Mouse (Mus musculus) liver, adult 2 months (tissue): ENCODE results near the gene Msh5. TPM values are rescaled to one million over a fixed set of nuclear protein-coding genes. Genes with fewer than 3 reads are reported as not detected.

Experiments
- DNase-seq: peaks from one replicate; pipeline ENCODE4 v3.0.0-alpha.2; 2011; ENCODE audit warnings: low read depth, low spot score; ENCODE audit errors: extremely low read depth
- H3K27ac ChIP-seq: fragments of 200-500 bp; replicated peaks from 2 replicates; pipeline ENCODE4 v1.5.1; 2012; ENCODE audit warnings: low read depth, mild to moderate bottlenecking, control low read depth, inconsistent platforms, low read length; ENCODE audit not compliant: insufficient read depth
- H3K27me3 ChIP-seq: fragments of 200-500 bp; 2 replicates; pipeline ENCODE4 v1.6.1; 2012; ENCODE audit warnings: mild to moderate bottlenecking, moderate library complexity, low read length, inconsistent platforms; ENCODE audit not compliant: control insufficient read depth, insufficient read depth
- H3K36me3 ChIP-seq: fragments of 200-500 bp; 2 replicates; pipeline ENCODE4 v1.6.1; 2012; ENCODE audit warnings: low read length, inconsistent platforms; ENCODE audit not compliant: control insufficient read depth, insufficient read depth
- H3K4me1 ChIP-seq: fragments of 200-500 bp; 2 replicates; pipeline ENCODE4 v1.6.1; 2011; ENCODE audit warnings: low read length; ENCODE audit not compliant: control insufficient read depth, insufficient read depth
- H3K4me3 ChIP-seq: fragments of 200-500 bp; 2 replicates; pipeline ENCODE4 v1.5.1; 2011; ENCODE audit warnings: low read depth, mild to moderate bottlenecking, control low read depth, low read length, moderate library complexity; ENCODE audit not compliant: insufficient read depth
- H3K79me2 ChIP-seq: fragments of 200-500 bp; 2 replicates; pipeline ENCODE4 v1.6.1; 2012; ENCODE audit warnings: inconsistent platforms, mild to moderate bottlenecking, low read length, moderate library complexity; ENCODE audit not compliant: control insufficient read depth, insufficient read depth
- H3K9ac ChIP-seq: fragments of 200-500 bp; 2 replicates; pipeline ENCODE4 v1.6.1; 2012; ENCODE audit warnings: low read depth, mild to moderate bottlenecking, control low read depth, inconsistent platforms, low read length
- CTCF ChIP-seq: fragments of 200-500 bp; IDR thresholded peaks from 2 replicates; pipeline ENCODE4 v1.5.1; 2011; ENCODE audit warnings: low read depth, low read length, control low read depth
- POLR2A ChIP-seq: fragments of 200-500 bp; IDR thresholded peaks from 2 replicates; pipeline ENCODE4 v1.6.1; 2011; ENCODE audit warnings: low read length, control low read depth; ENCODE audit not compliant: insufficient read depth; ENCODE audit errors: extremely low read depth
- WGBS: fragments of 180-500 bp; shearing (Covaris S2); methylation state at CpG from one replicate; pipeline ENCODE4 v1.1.7; 2018; 5-methylcytosine and 5-hydroxymethylcytosine counted together
- polyA plus RNA-seq: library from polyadenylated mRNA; depleted of rRNA; stranded (reverse); fragments of >200 nt; gene quantifications from 2 replicates; pipeline ENCODE4 v1.2.3, GENCODE M21; 2012
- total RNA-seq: library from RNA; depleted of rRNA; stranded (reverse); fragments of >200 nt; gene quantifications from 2 replicates; pipeline ENCODE4 v1.2.3, GENCODE M21; 2014

Msh5 gene
- total and polyA plus RNA-seq, 2 experiments: 2.0 to 3.9 TPM

- Histone ChIP-seq H3K27me3 (no peaks in the 10 kb centered on the region), H3K79me2 (no peaks in the 10 kb centered on the region), H3K9ac (no peak overlapping the region), H3K27ac (no peak overlapping the region), H3K4me1 (no peaks in the 10 kb centered on the region), H3K4me3 (no peak overlapping the region), H3K36me3 (no peaks in the 10 kb centered on the region)
- 89% methylated on average over 8 of the region's 8 CpGs for WGBS
- no peak for DNase-seq
- TF ChIP-seq CTCF (no peak), POLR2A (no peak)
Observed at GRCm38 (mm10) chr17:35020551-35020950, 26.0 kb downstream of the Msh5 start.

DNA sequence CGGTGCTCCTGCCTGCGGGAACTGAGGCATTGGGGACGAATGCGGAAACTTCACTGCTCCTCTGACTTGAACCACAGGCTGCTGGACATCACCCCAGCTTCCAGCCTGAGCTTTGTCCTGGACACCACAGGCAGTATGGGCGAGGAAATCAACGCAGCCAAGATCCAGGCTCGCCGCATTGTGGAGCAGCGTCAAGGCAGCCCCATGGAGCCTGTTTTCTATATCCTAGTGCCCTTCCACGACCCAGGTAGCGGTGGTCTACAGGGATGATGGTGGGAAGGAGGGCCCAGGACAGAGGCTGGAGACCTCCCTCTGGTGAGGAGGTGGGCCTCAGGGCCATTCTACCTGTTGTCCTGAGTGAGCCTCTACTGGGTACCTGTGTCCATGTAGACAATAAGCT is 26.7 kb downstream of the Msh5 start:
- no peak for TF ChIP-seq CTCF
- TF ChIP-seq POLR2A: no peak
- no peak overlapping the region for H3K9ac ChIP-seq
- H3K27me3 ChIP-seq: no peaks in the 10 kb centered on the region
- H3K4me1 ChIP-seq: no peaks in the 10 kb centered on the region
- H3K79me2 ChIP-seq: no peaks in the 10 kb centered on the region
- no peak overlapping the region for H3K4me3 ChIP-seq
- DNase-seq: no peak
- 91% methylated on average over 11 of the region's 11 CpGs for WGBS
- no peak overlapping the region for H3K27ac ChIP-seq
- no peaks in the 10 kb centered on the region for H3K36me3 ChIP-seq

DNA sequence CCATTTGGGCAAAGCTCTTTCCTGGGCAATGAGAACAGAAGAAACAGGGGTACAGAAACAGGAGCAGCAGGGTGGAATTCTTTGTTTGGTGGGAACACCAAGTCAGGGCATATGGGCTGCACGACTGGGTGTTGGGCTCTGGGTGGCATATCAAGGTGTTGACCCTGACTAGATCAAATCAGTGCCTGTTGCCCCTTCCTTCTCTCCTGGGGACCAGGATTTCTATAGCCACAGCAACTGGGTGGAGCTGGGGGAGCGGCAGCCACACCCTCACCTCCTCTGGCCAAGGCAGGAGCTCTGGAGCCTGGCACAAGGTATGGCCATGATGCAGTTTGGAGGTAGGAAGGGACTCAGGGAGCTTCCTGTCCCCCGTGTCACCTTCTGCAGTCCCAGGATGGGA is 28.4 kb downstream of the Msh5 start:
- no peaks in the 10 kb centered on the region; the same call in 1 of the 2 replicates for H3K36me3 ChIP-seq
- no peak for DNase-seq
- no peaks in the 10 kb centered on the region for H3K27me3 ChIP-seq

DNA sequence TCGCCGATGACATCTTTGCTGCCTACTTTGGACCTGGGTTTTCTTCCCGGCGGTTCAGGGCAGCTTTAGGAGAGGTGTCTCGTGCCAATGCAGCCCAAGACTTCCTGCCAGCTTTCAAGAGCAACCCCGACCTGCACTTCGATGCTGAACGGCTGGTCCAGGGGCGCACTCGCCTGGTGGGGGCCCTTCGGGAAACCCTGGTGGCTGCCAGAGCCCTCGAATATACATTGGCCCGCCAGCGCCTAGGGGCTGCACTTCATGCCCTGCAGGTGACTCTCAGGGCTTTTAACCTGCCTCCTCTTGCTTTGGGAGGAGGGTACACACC is 28.9 kb downstream of the Msh5 start:
- WGBS: 69% methylated on average over 14 of the region's 14 CpGs
- Histone ChIP-seq H3K79me2 (no peaks in the 10 kb centered on the region), H3K36me3 (no peaks in the 10 kb centered on the region; the same call in 1 of the 2 replicates), H3K27me3 (no peaks in the 10 kb centered on the region), H3K4me3 (no peak overlapping the region), H3K9ac (no peak overlapping the region), H3K27ac (no peak overlapping the region), H3K4me1 (no peaks in the 10 kb centered on the region)
- TF ChIP-seq CTCF (no peak), POLR2A (no peak)
- DNase-seq: no peak

More for the DNA sequence above, 28.4 kb downstream of the Msh5 start:
- Histone ChIP-seq H3K4me1 (no peaks in the 10 kb centered on the region), H3K27ac (no peak overlapping the region), H3K4me3 (no peak overlapping the region), H3K9ac (no peak overlapping the region), H3K79me2 (no peaks in the 10 kb centered on the region)
- WGBS: 81% methylated on average over 3 of the region's 3 CpGs
- TF ChIP-seq POLR2A (no peak), CTCF (no peak)

GRCm38 (mm10) chr17:35016791-35017705 is 29.5 kb downstream of the Msh5 start:
- Histone ChIP-seq H3K79me2 (no peaks in the 10 kb centered on the region), H3K4me3 (no peak overlapping the region), H3K36me3 (no peaks in the 10 kb centered on the region; the same call in 1 of the 2 replicates), H3K27me3 (no peaks in the 10 kb centered on the region), H3K4me1 (no peaks in the 10 kb centered on the region), H3K27ac (no peak overlapping the region), H3K9ac (no peak overlapping the region)
- TF ChIP-seq CTCF: no peak
- no peak for DNase-seq
- 86% methylated on average over 10 of the region's 10 CpGs for WGBS

DNA sequence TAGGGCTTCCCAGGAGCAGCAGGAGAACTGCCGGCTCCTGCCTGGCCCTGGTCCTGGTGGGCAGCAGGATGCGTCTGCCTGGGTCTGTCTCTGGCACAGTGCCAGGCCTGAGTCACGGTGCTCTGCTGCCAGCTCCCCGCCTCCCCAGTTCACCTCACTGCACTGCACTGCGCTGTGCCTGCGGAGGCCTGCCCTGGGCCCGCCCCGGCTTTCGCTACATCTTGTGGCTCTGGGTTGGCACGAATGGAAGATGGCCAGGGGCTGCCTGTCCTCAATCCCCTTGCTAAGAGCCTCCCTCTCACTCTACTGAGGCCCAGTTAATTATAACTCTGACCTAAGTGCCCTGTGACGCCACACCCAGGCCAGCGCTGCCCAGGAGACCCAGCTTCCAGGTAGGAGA is 30.2 kb downstream of the Msh5 start, which contains the start of gene Vwa7:
Vwa7 (plus strand) TSS at position 204 of the 400 bp plus-strand sequence.
- Histone ChIP-seq H3K27me3 (no peaks in the 10 kb centered on the region), H3K36me3 (no peaks in the 10 kb centered on the region; the same call in 1 of the 2 replicates), H3K79me2 (no peaks in the 10 kb centered on the region), H3K9ac (no peak within 1 kb of the TSS), H3K27ac (no peak within 1 kb of the TSS), H3K4me3 (no peak within 1 kb of the TSS), H3K4me1 (no peaks in the 10 kb centered on the region)
- TF ChIP-seq CTCF: no peak
- TF ChIP-seq POLR2A: no peak
- 66% methylated on average over 12 of the region's 12 CpGs for WGBS
- no peak for DNase-seq
